Mouse (Mus musculus) ES-Bruce4 (cell line): ENCODE data around the gene Ccdc163.

Source experiments
- CTCF ChIP-seq: IDR thresholded peaks from one replicate; pipeline ENCODE4 v1.8.1; 2011; ENCODE audit warnings: low read depth, low read length
- POLR2A ChIP-seq: IDR thresholded peaks from one replicate; pipeline ENCODE4 v1.8.1; 2011; ENCODE audit warnings: low read length; ENCODE audit not compliant: insufficient read depth

- TF ChIP-seq CTCF (no peak), POLR2A (no peak)
These were observed 29.2 kb upstream of the Ccdc163 start for GRCm38 (mm10) chr4:116679141-116679540.
